Mouse (Mus musculus) right cerebral cortex, adult 18-20 months (tissue): Measurements from ENCODE around the gene Hba-a1.
"Not testable (repeated sequence)": the region's sequence is repeated elsewhere in the genome, so short reads cannot be mapped to it uniquely, and the experiment has no call there.

Source experiments
- DNase-seq: peaks from one replicate; pipeline ENCODE4 v3.0.0; 2022; ENCODE audit warnings: mixed read lengths

The Hba-a1 gene

DNA sequence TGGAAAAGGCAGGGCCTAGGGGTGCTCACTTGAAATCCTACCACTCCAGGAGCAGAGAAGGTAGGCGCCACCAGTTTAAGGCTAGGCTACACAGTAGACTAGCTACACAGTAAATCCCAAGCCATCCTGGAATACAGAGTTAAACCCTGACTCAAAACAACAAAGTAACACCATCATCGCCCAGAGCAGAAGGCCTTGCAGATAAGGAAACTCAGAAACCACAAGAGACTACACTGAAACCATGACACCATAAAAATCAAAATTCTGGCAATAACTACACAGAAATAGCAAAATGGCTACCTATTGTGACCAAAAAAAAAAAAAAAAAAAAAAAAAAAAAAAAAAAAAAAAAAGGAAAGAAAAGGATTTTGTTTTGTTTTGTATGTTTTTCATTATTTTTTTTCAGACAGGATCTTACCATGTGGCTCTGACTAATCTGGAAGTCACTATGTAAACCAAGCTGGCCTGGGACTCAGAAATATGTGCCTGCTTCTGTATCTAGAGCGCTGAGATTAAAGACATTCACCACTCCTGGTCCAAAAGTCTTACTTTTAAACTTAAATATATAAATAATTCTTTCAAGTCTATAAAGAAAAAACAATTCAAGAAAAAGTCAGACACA lies 18.1 kb upstream of the Hba-a1 start:
- no peak for DNase-seq

DNA sequence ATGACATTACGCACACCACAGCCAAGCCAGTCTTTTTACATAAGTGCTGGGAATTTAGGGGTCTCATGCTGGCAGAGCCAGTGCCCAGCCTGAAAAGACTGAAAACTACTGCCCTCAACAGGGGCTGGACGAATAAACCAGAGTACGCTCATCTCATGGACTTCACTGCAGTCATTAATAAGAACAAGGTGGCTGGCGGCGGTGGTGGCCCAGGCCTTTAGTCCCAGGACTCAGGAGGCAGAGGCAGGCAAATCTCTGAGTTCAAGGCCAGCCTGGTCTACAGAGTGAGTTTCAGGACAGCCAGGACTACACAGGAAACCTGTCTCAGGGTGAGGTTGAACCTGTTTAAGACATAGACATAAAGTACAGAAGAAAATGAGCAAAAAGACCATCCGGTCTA lies 17.1 kb upstream of the Hba-a1 start:
- no peak for DNase-seq

DNA sequence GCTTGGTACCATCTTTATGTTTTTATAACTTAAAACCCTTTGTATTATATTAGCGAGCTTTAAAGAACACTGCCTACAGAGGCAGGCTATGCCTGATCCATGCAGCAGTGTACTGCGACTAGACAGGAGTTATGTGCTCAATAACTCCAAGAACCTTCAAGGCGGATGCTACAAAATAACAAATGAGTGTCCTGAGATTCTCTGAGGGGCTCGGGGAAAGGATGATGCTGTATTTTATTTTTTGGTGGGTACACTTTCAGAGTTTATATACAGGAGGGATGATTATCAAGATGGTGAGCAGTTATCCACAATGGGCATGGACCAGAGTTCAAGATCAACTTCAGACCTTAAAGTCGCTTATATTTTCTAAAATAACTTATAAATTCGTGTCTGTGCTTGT lies 16.5 kb upstream of the Hba-a1 start:
- no peak for DNase-seq

GRCm38 (mm10) chr11:32267188-32267884 lies 16.0 kb upstream of the Hba-a1 start, which contains the start of gene Nprl3:
TSS of gene Nprl3 (minus strand) at chr11:32267707.
- peak; percentile 96 for DNase-seq

DNA sequence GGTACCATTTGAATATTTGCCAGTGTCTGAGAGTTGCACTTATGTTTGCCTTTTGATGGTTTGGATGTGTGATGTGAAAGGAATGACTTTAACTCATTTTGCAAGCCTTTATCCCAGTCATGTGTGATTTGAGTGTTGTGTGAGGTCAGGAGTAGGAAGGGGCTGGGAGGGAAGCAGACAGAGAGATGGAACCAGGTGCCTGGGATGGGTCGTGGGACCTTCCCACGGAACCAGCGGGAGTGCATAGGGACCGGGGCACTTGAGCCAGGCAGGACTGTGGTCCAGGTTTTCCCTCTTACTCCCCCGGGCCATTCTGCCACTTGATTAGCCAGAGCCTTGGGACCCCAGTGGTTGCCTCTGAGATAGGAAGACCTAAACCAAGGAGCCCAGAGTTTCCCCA lies 15.3 kb upstream of the Hba-a1 start:
- DNase-seq, result no peak

GRCm38 (mm10) chr11:32268952-32269351 lies 14.4 kb upstream of the Hba-a1 start:
- DNase-seq, result no peak

GRCm38 (mm10) chr11:32271178-32271577 lies 12.1 kb upstream of the Hba-a1 start:
- DNase-seq, result no peak

- DNase-seq, result no peak
Measured at GRCm38 (mm10) chr11:32276347-32276746, 7.0 kb upstream of the Hba-a1 start, which contains the start of gene Hba-x. TSS of gene Hba-x (plus strand) at chr11:32276400.

- no peak for DNase-seq
Measured at GRCm38 (mm10) chr11:32277736-32278457, 5.4 kb upstream of the Hba-a1 start.

GRCm38 (mm10) chr11:32278458-32278957 lies 4.8 kb upstream of the Hba-a1 start:
- no peak for DNase-seq

GRCm38 (mm10) chr11:32280646-32281045 lies 2.7 kb upstream of the Hba-a1 start:
- DNase-seq, result no peak

DNA sequence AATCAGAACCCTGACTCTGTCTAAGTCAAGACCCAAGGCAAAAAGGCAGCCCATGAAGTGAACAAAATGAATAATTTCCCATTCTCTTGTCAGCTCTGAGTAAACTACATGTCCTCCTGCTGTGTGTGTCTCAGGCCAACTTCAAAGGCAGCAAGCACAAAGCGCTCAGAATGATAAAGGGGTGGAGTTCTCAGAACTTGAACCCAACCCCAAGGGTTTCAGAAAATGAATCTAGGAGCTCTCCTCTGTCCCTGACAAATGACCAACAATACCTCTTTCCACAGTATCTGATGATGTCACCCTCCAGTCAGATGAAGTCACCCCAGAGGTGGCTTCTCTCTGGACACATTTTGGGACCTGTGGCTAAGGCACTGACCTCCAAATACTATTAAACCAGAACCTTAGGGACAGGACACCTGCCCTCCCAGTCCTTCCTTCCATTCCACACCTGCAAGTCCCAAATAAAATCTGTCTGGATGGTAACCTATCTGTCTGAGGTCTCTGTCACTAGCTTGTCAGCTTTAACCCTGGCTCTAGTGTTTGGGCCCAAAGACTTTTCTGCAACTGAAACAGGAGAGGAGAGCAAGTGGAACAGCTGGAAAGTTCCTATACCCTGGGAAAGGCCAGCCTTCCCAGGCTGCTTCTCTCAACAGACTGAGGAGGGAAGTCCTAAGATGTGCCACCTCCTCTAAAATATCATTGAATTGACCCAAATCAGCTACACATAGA lies 1.7 kb upstream of the Hba-a1 start:
- no peak for DNase-seq

DNA sequence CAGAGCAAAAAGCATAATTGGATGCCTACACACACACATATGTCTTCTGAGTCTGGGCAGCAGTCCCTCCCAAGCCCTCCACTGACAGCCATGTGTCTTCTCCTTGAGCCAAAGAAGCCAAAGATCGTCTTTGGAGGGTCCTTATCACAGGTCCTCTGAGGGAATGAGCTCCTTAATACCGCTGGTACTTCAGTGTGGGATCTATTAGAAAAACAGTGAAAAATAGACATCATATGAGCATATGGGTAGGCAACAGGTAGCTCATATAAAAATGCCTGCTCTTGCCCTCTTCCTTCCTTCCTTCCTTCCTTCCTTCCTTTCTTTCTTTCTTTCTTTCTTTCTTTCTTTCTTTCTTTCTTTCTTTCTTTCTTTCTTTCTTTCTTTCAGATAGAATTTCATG lies 1.3 kb downstream of the Hba-a1 start:
- DNase-seq, result not testable (repeated sequence)

GRCm38 (mm10) chr11:32285031-32285775 lies 1.9 kb downstream of the Hba-a1 start:
- no peak for DNase-seq

GRCm38 (mm10) chr11:32285887-32286286 lies 2.6 kb downstream of the Hba-a1 start:
- DNase-seq, result not testable (repeated sequence)

DNA sequence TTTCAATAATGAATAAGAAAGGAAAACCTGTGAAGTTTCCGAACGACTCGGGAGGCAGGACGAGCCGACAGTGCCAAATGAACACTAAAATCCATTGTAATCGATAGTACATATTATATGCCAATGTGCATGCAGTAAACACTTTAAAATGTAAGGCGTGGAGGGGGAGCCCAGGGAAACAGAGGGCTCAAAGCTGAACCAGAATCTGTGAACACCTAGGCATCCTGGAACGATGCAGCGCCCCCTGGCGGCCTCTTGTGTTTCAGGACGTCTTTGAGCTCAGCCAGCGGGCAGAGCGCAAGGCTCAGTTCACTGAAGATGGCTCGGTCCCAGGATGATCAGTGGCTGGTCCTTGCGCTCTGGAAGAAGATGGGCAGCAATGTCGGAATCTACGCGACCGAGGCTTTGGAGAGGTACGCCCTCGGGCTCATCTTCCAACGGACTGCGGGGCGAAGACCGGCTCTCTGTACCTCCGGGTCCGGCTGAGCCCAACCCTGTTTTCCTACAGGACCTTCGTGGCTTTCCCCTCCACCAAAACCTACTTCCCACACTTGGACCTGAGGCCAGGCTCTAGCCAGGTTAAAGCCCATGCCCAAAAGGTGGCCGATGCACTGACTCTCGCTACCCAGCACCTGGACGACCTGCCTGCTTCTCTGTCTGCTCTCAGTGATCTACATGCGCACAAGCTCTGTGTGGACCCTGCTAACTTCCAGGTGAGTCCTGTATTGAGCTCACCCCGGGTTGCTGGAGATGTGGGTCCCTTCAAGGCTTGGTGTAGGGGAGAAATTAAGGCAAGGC lies 3.6 kb downstream of the Hba-a1 start, which contains the start of gene Hbq1b:
TSS of gene Hbq1b (plus strand) at position 271 of the 798 bp plus-strand sequence.
- peak; percentile 75 for DNase-seq

DNA sequence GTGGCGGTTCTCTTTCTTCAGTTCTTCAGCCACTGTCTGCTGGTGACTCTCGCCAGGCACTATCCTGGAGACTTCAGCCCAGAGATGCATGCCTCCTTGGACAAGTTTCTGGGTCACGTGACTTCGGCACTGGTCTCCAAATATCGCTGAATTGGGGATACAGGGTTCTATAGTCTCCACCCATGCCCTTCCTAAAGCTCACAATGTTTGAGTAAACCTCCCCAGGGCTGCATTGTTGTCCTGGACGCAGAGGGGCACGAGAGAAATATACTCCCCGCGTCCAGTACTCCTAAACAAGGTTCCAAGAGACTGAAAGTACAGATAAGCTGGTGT lies 4.1 kb downstream of the Hba-a1 start:
- no peak for DNase-seq

GRCm38 (mm10) chr11:32292819-32293218 lies 9.5 kb downstream of the Hba-a1 start:
- not testable (repeated sequence) for DNase-seq

- DNase-seq, result not testable (repeated sequence)
Measured at GRCm38 (mm10) chr11:32293479-32293878, 10.2 kb downstream of the Hba-a1 start.

- DNase-seq, result not testable (repeated sequence)
Measured at GRCm38 (mm10) chr11:32296203-32296602, 12.9 kb downstream of the Hba-a1 start, which contains the start of gene Hba-a2. TSS of gene Hba-a2 (plus strand) at chr11:32296489.

DNA sequence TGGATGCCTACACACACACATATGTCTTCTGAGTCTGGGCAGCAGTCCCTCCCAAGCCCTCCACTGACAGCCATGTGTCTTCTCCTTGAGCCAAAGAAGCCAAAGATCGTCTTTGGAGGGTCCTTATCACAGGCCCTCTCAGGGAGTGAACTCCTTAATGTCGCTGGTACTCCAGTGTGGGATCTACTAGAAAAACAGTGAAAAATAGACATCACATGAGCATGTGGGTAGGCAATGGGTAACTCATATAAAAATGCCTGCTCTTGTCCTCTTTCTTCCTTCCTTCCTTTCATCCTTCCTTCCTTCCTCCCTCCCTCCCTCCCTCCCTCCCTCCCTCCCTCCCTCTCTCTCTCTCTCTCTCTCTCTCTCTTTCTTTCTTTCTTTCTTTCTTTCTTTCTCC lies 14.1 kb downstream of the Hba-a1 start:
- not testable (repeated sequence) for DNase-seq
